Mouse (Mus musculus) E14TG2a.4 (cell line): ENCODE results near the gene Bsn.

Experiments
- CTCF ChIP-seq: conservative IDR thresholded peaks from 2 replicates; pipeline ENCODE4 v1.5.1; 2014; ENCODE audit warnings: low read length
- NANOG ChIP-seq: IDR thresholded peaks from 2 replicates; pipeline ENCODE4 v1.6.1; 2014; ENCODE audit warnings: borderline replicate concordance, low read length, mixed read lengths

GRCm38 (mm10) chr9:108203015-108203414, 12.8 kb upstream of the Bsn start:
- TF ChIP-seq CTCF (peak; percentile 83), NANOG (no peak)
